Mouse (Mus musculus): ENCODE measurements around the gene Olfr1221. TPM values are rescaled to one million over a fixed set of nuclear protein-coding genes. Genes with fewer than 3 reads are reported as not detected.

The Olfr1221 gene
- polyA plus RNA-seq, 1 experiment from 2014 or later: not detected

- Histone ChIP-seq H3K9ac (replicated peaks; ENCODE audit: low read depth, low read length) (no peak within 1 kb of the TSS), H3K9me3 (ENCODE audit: control insufficient read depth, low read length) (no peaks in the 10 kb centered on the region), H3K4me1 (replicated peaks; ENCODE audit: control insufficient read depth, insufficient read depth, low read length) (no peaks in the 10 kb centered on the region), H3K27ac (ENCODE audit: low read length) (no peak within 1 kb of the TSS), H3K4me3 (replicated peaks; ENCODE audit: low read length) (no peak within 1 kb of the TSS), H3K36me3 (ENCODE audit: control insufficient read depth, insufficient read depth) (no peaks in the 10 kb centered on the region), H3K27me3 (replicated peaks; ENCODE audit: control insufficient read depth, insufficient read depth, low read length) (no peaks in the 10 kb centered on the region), H3K4me2 (ENCODE audit: low read length) (no peak within 1 kb of the TSS)
- no peak for ATAC-seq
Observed at GRCm38 (mm10) chr2:89061087-89061486, 56.0 kb downstream of the Olfr1221 start, which contains the start of gene Olfr1218. Gene Olfr1218, minus strand, starts transcription at chr2:89061187.

Other genes starting within 250 kb of the Olfr1221 start
- gene Olfr1208, start 215.0 kb downstream of the Olfr1221 start, polyA plus RNA-seq (2015; fragmentation: Nextera tagmentation; extraction: Ambion mirVana): not detected in 2 replicates
- not detected in 2 replicates for gene Olfr1209, start 202.1 kb downstream of the Olfr1221 start, polyA plus RNA-seq (2015; fragmentation: Nextera tagmentation; extraction: Ambion mirVana)
- gene Olfr1211, start 179.2 kb downstream of the Olfr1221 start, polyA plus RNA-seq (2015; fragmentation: Nextera tagmentation; extraction: Ambion mirVana): not detected in 2 replicates
- gene Olfr1212, start 163.3 kb downstream of the Olfr1221 start, polyA plus RNA-seq (2015; fragmentation: Nextera tagmentation; extraction: Ambion mirVana): not detected in 2 replicates
- not detected in 2 replicates for gene Gm13762, start 137.0 kb downstream of the Olfr1221 start, polyA plus RNA-seq (2015; fragmentation: Nextera tagmentation; extraction: Ambion mirVana)
- not detected in 2 replicates for gene Olfr1214, start 124.6 kb downstream of the Olfr1221 start, polyA plus RNA-seq (2015; fragmentation: Nextera tagmentation; extraction: Ambion mirVana)
- gene Olfr1215, start 110.3 kb downstream of the Olfr1221 start, polyA plus RNA-seq (2015; fragmentation: Nextera tagmentation; extraction: Ambion mirVana): not detected in 2 replicates
- not detected in 2 replicates for gene Olfr1216, start 98.9 kb downstream of the Olfr1221 start, polyA plus RNA-seq (2015; fragmentation: Nextera tagmentation; extraction: Ambion mirVana)
- gene Olfr1217, start 85.2 kb downstream of the Olfr1221 start, polyA plus RNA-seq (2015; fragmentation: Nextera tagmentation; extraction: Ambion mirVana): not detected in 2 replicates
- gene Olfr1218, start 56.1 kb downstream of the Olfr1221 start, polyA plus RNA-seq (2015; fragmentation: Nextera tagmentation; extraction: Ambion mirVana): not detected in 2 replicates
- gene Olfr1219, start 33.8 kb downstream of the Olfr1221 start, polyA plus RNA-seq (2015; fragmentation: Nextera tagmentation; extraction: Ambion mirVana): not detected in 2 replicates
- not detected in 2 replicates for gene Olfr1220, start 10.4 kb downstream of the Olfr1221 start, polyA plus RNA-seq (2015; fragmentation: Nextera tagmentation; extraction: Ambion mirVana)
- gene Olfr1222, start 15.8 kb upstream of the Olfr1221 start, polyA plus RNA-seq (2015; fragmentation: Nextera tagmentation; extraction: Ambion mirVana): not detected in 2 replicates
- not detected in 2 replicates for gene Olfr1223, start 34.3 kb upstream of the Olfr1221 start, polyA plus RNA-seq (2015; fragmentation: Nextera tagmentation; extraction: Ambion mirVana)
- gene Olfr1224-ps1, start 46.8 kb upstream of the Olfr1221 start, polyA plus RNA-seq (2015; fragmentation: Nextera tagmentation; extraction: Ambion mirVana): not detected in 2 replicates
- not detected in 2 replicates for gene Olfr1225, start 57.4 kb upstream of the Olfr1221 start, polyA plus RNA-seq (2015; fragmentation: Nextera tagmentation; extraction: Ambion mirVana)
- not detected in 2 replicates for gene Olfr1226, start 82.8 kb upstream of the Olfr1221 start, polyA plus RNA-seq (2015; fragmentation: Nextera tagmentation; extraction: Ambion mirVana)
- not detected in 2 replicates for gene Olfr1228, start 136.8 kb upstream of the Olfr1221 start, polyA plus RNA-seq (2015; fragmentation: Nextera tagmentation; extraction: Ambion mirVana)
- not detected in 2 replicates for gene Olfr1229, start 170.7 kb upstream of the Olfr1221 start, polyA plus RNA-seq (2015; fragmentation: Nextera tagmentation; extraction: Ambion mirVana)
- not detected in 2 replicates for gene Olfr1230, start 180.0 kb upstream of the Olfr1221 start, polyA plus RNA-seq (2015; fragmentation: Nextera tagmentation; extraction: Ambion mirVana)
- not detected in 2 replicates for gene Olfr1231, start 189.8 kb upstream of the Olfr1221 start, polyA plus RNA-seq (2015; fragmentation: Nextera tagmentation; extraction: Ambion mirVana)
- not detected in 2 replicates for gene Olfr1232, start 212.4 kb upstream of the Olfr1221 start, polyA plus RNA-seq (2015; fragmentation: Nextera tagmentation; extraction: Ambion mirVana)
- not detected in 2 replicates for gene Olfr1233, start 225.1 kb upstream of the Olfr1221 start, polyA plus RNA-seq (2015; fragmentation: Nextera tagmentation; extraction: Ambion mirVana)
- not detected in 2 replicates for gene Olfr1234, start 247.6 kb upstream of the Olfr1221 start, polyA plus RNA-seq (2015; fragmentation: Nextera tagmentation; extraction: Ambion mirVana)

All from forebrain, embryonic 16.5 days (tissue).